Comparison of ENCODE assay signal across 8 mouse cellular contexts in genomic region chr14:119005834-119006233, GRCm38 (mm10).
DNase-seq lines count a peak whose midpoint lies in the region; ATAC-seq and TF ChIP-seq lines count a peak whose summit lies in the region.

No protein-coding gene starts in this region.

- no peak for ATAC-seq in heart, embryonic 13.5 days (ENCODE audit: extremely low read depth, insufficient number of reproducible peaks, low FRiP score, low TSS enrichment)
- no peak for ATAC-seq in forebrain, embryonic 16.5 days
- ATAC-seq in megakaryocyte-erythroid progenitor cell, adult 5-6 weeks (replicated peaks; ENCODE audit: low FRiP score, low TSS enrichment, poor library complexity, severe bottlenecking) = 0 out of 2 replicates have a peak, but pooled peaks have one; percentile 5

- H3K4me2 ChIP-seq in heart, embryonic 13.5 days = peak overlapping the region; percentile 88
- H3K4me2 ChIP-seq in forebrain, embryonic 16.5 days (ENCODE audit: low read length) = peak overlapping the region; percentile 39

- H3K27me3 ChIP-seq in heart, embryonic 13.5 days (replicated peaks) = no peaks in the 10 kb centered on the region
- H3K27me3 ChIP-seq in forebrain, embryonic 16.5 days (replicated peaks; ENCODE audit: control insufficient read depth, insufficient read depth, low read length) = no peaks in the 10 kb centered on the region

- peak overlapping the region; percentile 55 for H3K4me3 ChIP-seq in heart, embryonic 13.5 days
- peak overlapping the region; percentile 27 to 48; a peak in 3 of 4 replicates for H3K4me3 ChIP-seq in ES-E14 (ENCODE audit: insufficient read depth in 1 of 2, low read depth in 1 of 2, low read length in 2 of 2, poor library complexity in 1 of 2, severe bottlenecking in 1 of 2)
- no peak overlapping the region; the same call in 1 of the 2 replicates for H3K4me3 ChIP-seq in forebrain, embryonic 16.5 days (replicated peaks; ENCODE audit: low read length)

- H3K4me1 ChIP-seq in heart, embryonic 13.5 days = peaks cover 9% of the 10 kb centered on the region
- peaks cover 2 to 8% of the 10 kb centered on the region in 2 experiments; a peak in 1 of 4 replicates for H3K4me1 ChIP-seq in ES-E14 (ENCODE audit: control insufficient read depth in 2 of 2, insufficient read depth in 2 of 2, low read length in 2 of 2, poor library complexity in 1 of 2)
- H3K4me1 ChIP-seq in forebrain, embryonic 16.5 days (replicated peaks; ENCODE audit: control insufficient read depth, insufficient read depth, low read length) = peaks cover 10% of the 10 kb centered on the region

- intact Hi-C loops in heart, postnatal 25 days (cut with DNase I) = loop anchor here (5.0 kb wide), 1 partner anchor 69 kb away; the partner anchor contains the start of gene Dnajc3
- intact Hi-C loops in left cerebral cortex, postnatal 36 days (cut with DNase I) = no loop called here

- in situ Hi-C loops in ES-E14 (cut with MboI; ENCODE audit: low sequenced_read_pairs in 2 of 2, unreplicated experiment in 2 of 2) = no loop called here

- DNase-seq in heart, postnatal 25 days (ENCODE audit: low spot score) = no peak
- DNase-seq in ES-E14 (ENCODE audit: low read depth, low spot score) = no peak
- no peak for DNase-seq in left cerebral cortex, postnatal 36 days (ENCODE audit: low spot score in 2 of 2)
- no peak for DNase-seq in ovary, adult 18-20 months (ENCODE audit: low spot score)
- DNase-seq in spleen, postnatal 36 days (ENCODE audit: low spot score in 2 of 2) = no peak

- H3K9ac ChIP-seq in heart, embryonic 13.5 days = 0 out of 2 replicates have a peak overlapping the region, but pooled peaks have one; percentile 56
- peak overlapping the region; percentile 46; the same call in 1 of the 2 replicates for H3K9ac ChIP-seq in ES-E14 (ENCODE audit: insufficient read depth, low read depth, low read length, poor library complexity, severe bottlenecking)
- 0 out of 2 replicates have a peak overlapping the region, but pooled peaks have one; percentile 13 for H3K9ac ChIP-seq in forebrain, embryonic 16.5 days (replicated peaks; ENCODE audit: low read depth, low read length)

- H3K9me3 ChIP-seq in heart, embryonic 13.5 days = no peaks in the 10 kb centered on the region
- H3K9me3 ChIP-seq in ES-E14 (ENCODE audit: control insufficient read depth, insufficient read depth, low read depth, low read length) = no peaks in the 10 kb centered on the region
- H3K9me3 ChIP-seq in forebrain, embryonic 16.5 days (ENCODE audit: control insufficient read depth, low read length) = no peaks in the 10 kb centered on the region

- H3K36me3 ChIP-seq in heart, embryonic 13.5 days = peaks cover 20% of the 10 kb centered on the region
- H3K36me3 ChIP-seq in ES-E14 (ENCODE audit: control insufficient read depth, insufficient read depth, low read length, poor library complexity, severe bottlenecking) = no peaks in the 10 kb centered on the region
- H3K36me3 ChIP-seq in forebrain, embryonic 16.5 days (ENCODE audit: control insufficient read depth, insufficient read depth) = no peaks in the 10 kb centered on the region

- 13% methylated on average over 5 of the region's 5 CpGs for WGBS in heart, embryonic 13.5 days
- 13% methylated on average over 5 of the region's 5 CpGs for WGBS in forebrain, embryonic 16.5 days

- no peak overlapping the region for H3K27ac ChIP-seq in heart, embryonic 13.5 days (replicated peaks)
- no peak overlapping the region for H3K27ac ChIP-seq in ES-E14 (ENCODE audit: insufficient read depth, low read depth, low read length, poor library complexity, severe bottlenecking)
- 0 out of 2 replicates have a peak overlapping the region, but pooled peaks have one; percentile 41 for H3K27ac ChIP-seq in forebrain, embryonic 16.5 days (ENCODE audit: low read length)

TF ChIP-seq in ES-E14, 5 proteins besides CTCF, POLR2A, EP300 and RAD21:
- TF ChIP-seq CHD2 (IDR thresholded peaks at IDR 0.05; ENCODE audit: low read depth, low read length) (no peak), HCFC1 (IDR thresholded peaks at IDR 0.05; ENCODE audit: borderline replicate concordance, insufficient read depth, low read length) (no peak), ZC3H11A (IDR thresholded peaks at IDR 0.05; ENCODE audit: borderline replicate concordance, low read depth, low read length) (no peak), MAFK (IDR thresholded peaks at IDR 0.05; ENCODE audit: insufficient read depth, low read depth, low read length) (no peak), ZNF384 (IDR thresholded peaks at IDR 0.05; ENCODE audit: low read depth, low read length) (no peak)
